Mouse (Mus musculus): ENCODE measurements around the gene Ssbp2. TPM values are rescaled to one million over a fixed set of nuclear protein-coding genes. Genes with fewer than 3 reads are reported as not detected.

The Ssbp2 gene
- polyA plus RNA-seq, 1 experiment from 2014 or later, result 112 TPM

Small RNA genes lying within 50 kb of the gene (microRNA-seq; reads per million reads assigned to microRNA genes)
- not detected for gene Gm27656

Other genes starting within 250 kb of the Ssbp2 start
- gene Atg10, start 236.3 kb upstream of the Ssbp2 start, polyA plus RNA-seq (2014; fragmentation: Nextera tagmentation; extraction: Ambion mirVana), result 30.7 and 36.4 TPM in 2 replicates

All from heart, embryonic 14.5 days (tissue).